Comparison of ENCODE assay signal across 8 mouse cellular contexts in the genomic region with DNA sequence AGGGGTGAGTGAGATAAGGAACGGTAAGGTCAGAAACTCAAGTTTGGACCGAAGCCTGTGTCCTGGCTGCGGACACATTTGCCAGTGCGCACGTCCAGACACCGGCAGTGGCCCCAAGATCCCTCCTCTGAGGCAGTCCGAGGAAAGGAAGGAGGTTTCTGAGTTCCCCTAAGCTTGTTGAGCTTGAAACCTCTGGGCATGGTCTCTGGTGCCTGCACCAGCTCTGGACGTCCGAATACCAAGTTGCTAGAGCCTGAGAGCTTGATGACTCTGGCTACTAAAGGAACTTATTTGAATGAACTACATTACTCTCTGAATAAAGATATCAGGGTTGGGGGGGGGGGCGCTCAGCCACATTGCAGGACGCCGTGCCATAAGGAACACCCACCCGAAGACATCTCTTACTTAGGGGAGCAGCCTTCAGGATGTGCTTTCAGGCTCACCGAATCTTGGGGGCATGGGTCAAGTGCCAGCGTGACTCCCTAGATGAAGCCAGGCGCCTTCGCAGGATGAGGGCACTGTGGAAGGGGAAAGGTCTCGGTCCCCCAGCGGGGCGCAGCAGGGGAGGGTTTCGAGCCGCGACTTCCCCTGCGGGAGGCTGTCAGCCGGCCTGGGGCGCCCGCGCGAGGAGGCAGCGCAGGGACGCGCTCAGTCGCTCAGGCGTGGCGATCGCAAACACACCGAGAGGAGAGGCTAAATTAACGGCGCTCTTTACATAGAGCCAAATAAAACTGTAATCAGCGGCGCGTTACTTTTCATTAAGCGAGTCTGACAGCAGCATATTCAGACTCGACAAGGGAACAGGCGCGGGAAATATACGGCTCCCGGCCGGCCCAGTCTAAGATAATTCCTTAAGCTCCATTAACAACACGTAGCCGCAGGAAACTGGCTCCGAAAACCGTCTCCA. TPM values are rescaled to one million over a fixed set of nuclear protein-coding genes. Genes with fewer than 3 reads are reported as not detected.
DNase-seq lines count a peak whose midpoint lies in the region; ATAC-seq and TF ChIP-seq lines count a peak whose summit lies in the region.

No protein-coding gene starts in this region.

- H3K27ac ChIP-seq in kidney, embryonic 14.5 days (ENCODE audit: low read depth, low read length), result no peak overlapping the region
- H3K27ac ChIP-seq in embryonic facial prominence, embryonic 12.5 days, result no peak overlapping the region
- H3K27ac ChIP-seq in hindbrain, postnatal 0 days, result no peak overlapping the region
- no peak overlapping the region for H3K27ac ChIP-seq in neural tube, embryonic 12.5 days
- H3K27ac ChIP-seq in cerebellum, adult 2 months (ENCODE audit: insufficient read depth, low read length), result no peak overlapping the region

- peak overlapping the region; percentile 41 for H3K4me2 ChIP-seq in kidney, embryonic 14.5 days (replicated peaks; ENCODE audit: low read depth, low read length)
- H3K4me2 ChIP-seq in embryonic facial prominence, embryonic 12.5 days (replicated peaks), result peak overlapping the region; percentile 42
- H3K4me2 ChIP-seq in hindbrain, postnatal 0 days (ENCODE audit: low read depth, low read length), result peak overlapping the region; percentile 52
- peak overlapping the region; percentile 58 for H3K4me2 ChIP-seq in neural tube, embryonic 12.5 days (replicated peaks)

- peaks cover 5% of the 10 kb centered on the region for H3K4me1 ChIP-seq in kidney, embryonic 14.5 days (ENCODE audit: control insufficient read depth, insufficient read depth, low read length)
- 0 out of 2 replicates have a peak, but pooled peaks cover 5% of the 10 kb centered on the region for H3K4me1 ChIP-seq in embryonic facial prominence, embryonic 12.5 days
- H3K4me1 ChIP-seq in hindbrain, postnatal 0 days (ENCODE audit: insufficient read depth, low read length), result no peaks in the 10 kb centered on the region; the same call in 1 of the 2 replicates
- H3K4me1 ChIP-seq in neural tube, embryonic 12.5 days, result peaks cover 27% of the 10 kb centered on the region
- no peaks in the 10 kb centered on the region; the same call in 1 of the 2 replicates for H3K4me1 ChIP-seq in cerebellum, adult 2 months (ENCODE audit: control insufficient read depth, insufficient read depth, low read length)

- H3K4me3 ChIP-seq in kidney, embryonic 14.5 days (ENCODE audit: low read length), result peak overlapping the region; percentile 27
- H3K4me3 ChIP-seq in embryonic facial prominence, embryonic 12.5 days, result peak overlapping the region; percentile 18; the same call in 1 of the 2 replicates
- peak overlapping the region; percentile 22 for H3K4me3 ChIP-seq in hindbrain, postnatal 0 days (ENCODE audit: low read length)
- peak overlapping the region; percentile 14; the same call in 1 of the 2 replicates for H3K4me3 ChIP-seq in neural tube, embryonic 12.5 days
- H3K4me3 ChIP-seq in cerebellum, adult 2 months (replicated peaks; ENCODE audit: insufficient read depth, low read depth, low read length), result no peak overlapping the region

- no peak for TF ChIP-seq CTCF in hindbrain, postnatal 0 days (IDR thresholded peaks at IDR 0.05; ENCODE audit: low read depth)
- no peak for TF ChIP-seq CTCF in cerebellum, adult 2 months (IDR thresholded peaks at IDR 0.05; ENCODE audit: borderline replicate concordance, insufficient read depth, low read depth, low read length)

- no peak for TF ChIP-seq POLR2A in cerebellum, adult 2 months (IDR thresholded peaks at IDR 0.05; ENCODE audit: borderline replicate concordance, insufficient read depth, low read length)

- H3K9me3 ChIP-seq in kidney, embryonic 14.5 days (ENCODE audit: control insufficient read depth, low read length), result no peaks in the 10 kb centered on the region
- H3K9me3 ChIP-seq in embryonic facial prominence, embryonic 12.5 days, result no peaks in the 10 kb centered on the region
- H3K9me3 ChIP-seq in hindbrain, postnatal 0 days (ENCODE audit: low read length), result no peaks in the 10 kb centered on the region
- no peaks in the 10 kb centered on the region for H3K9me3 ChIP-seq in neural tube, embryonic 12.5 days

- H3K36me3 ChIP-seq in kidney, embryonic 14.5 days (ENCODE audit: control insufficient read depth, insufficient read depth, low read length), result no peaks in the 10 kb centered on the region
- H3K36me3 ChIP-seq in embryonic facial prominence, embryonic 12.5 days, result no peaks in the 10 kb centered on the region
- H3K36me3 ChIP-seq in hindbrain, postnatal 0 days (ENCODE audit: insufficient read depth, low read length), result no peaks in the 10 kb centered on the region
- H3K36me3 ChIP-seq in neural tube, embryonic 12.5 days, result no peaks in the 10 kb centered on the region

- peak; percentile 55; the same call in 1 of the 2 replicates for ATAC-seq in kidney, embryonic 14.5 days (ENCODE audit: low FRiP score, low TSS enrichment)
- no peak for ATAC-seq in embryonic facial prominence, embryonic 12.5 days (ENCODE audit: insufficient number of reproducible peaks, insufficient read depth, low FRiP score, low TSS enrichment)
- 0 out of 2 replicates have a peak, but pooled peaks have one; percentile 8 for ATAC-seq in hindbrain, postnatal 0 days
- ATAC-seq in neural tube, embryonic 12.5 days (ENCODE audit: low FRiP score, low read depth), result 0 out of 2 replicates have a peak, but pooled peaks have one; percentile 54

- WGBS in kidney, embryonic 14.5 days, result under 1% methylated on average over 53 of the region's 53 CpGs
- under 1% methylated on average over 53 of the region's 53 CpGs for WGBS in embryonic facial prominence, embryonic 12.5 days
- 1% methylated on average over 53 of the region's 53 CpGs for WGBS in hindbrain, postnatal 0 days
- WGBS in neural tube, embryonic 12.5 days, result under 1% methylated on average over 53 of the region's 53 CpGs
- WGBS in cerebellum, adult 2 months, result 1% methylated on average over 53 of the region's 53 CpGs

- DNase-seq in kidney, adult 8-10 months, result no peak
- peak; percentile 34 for DNase-seq in hindbrain, postnatal 0 days (ENCODE audit: low spot score)
- DNase-seq in ovary, adult 18-20 months (ENCODE audit: low spot score), result no peak
- no peak for DNase-seq in left cerebral cortex, adult 18-20 months (ENCODE audit: low spot score in 2 of 2)
- DNase-seq in cerebellum, adult 2 months, result no peak

- H3K9ac ChIP-seq in kidney, embryonic 14.5 days (ENCODE audit: low read depth, low read length), result no peak overlapping the region
- no peak overlapping the region for H3K9ac ChIP-seq in embryonic facial prominence, embryonic 12.5 days
- H3K9ac ChIP-seq in hindbrain, postnatal 0 days (replicated peaks; ENCODE audit: low read length), result no peak overlapping the region
- H3K9ac ChIP-seq in neural tube, embryonic 12.5 days, result no peak overlapping the region

- peaks cover 87% of the 10 kb centered on the region for H3K27me3 ChIP-seq in kidney, embryonic 14.5 days (ENCODE audit: control insufficient read depth, insufficient read depth, low read length)
- peaks cover 92% of the 10 kb centered on the region for H3K27me3 ChIP-seq in embryonic facial prominence, embryonic 12.5 days
- H3K27me3 ChIP-seq in hindbrain, postnatal 0 days (ENCODE audit: insufficient read depth, low read length), result peaks cover 81% of the 10 kb centered on the region
- H3K27me3 ChIP-seq in neural tube, embryonic 12.5 days (replicated peaks), result peaks cover 96% of the 10 kb centered on the region
- H3K27me3 ChIP-seq in cerebellum, adult 2 months (ENCODE audit: control insufficient read depth, insufficient read depth, low read length), result peaks cover 6% of the 10 kb centered on the region; the same call in 1 of the 2 replicates

RNA-seq across cellular contexts. Expression of a gene that starts 11.3 kb away (rescaled TPM):
- polyA plus RNA-seq in kidney, embryonic 14.5 days (2014; fragmentation: Nextera tagmentation; extraction: Ambion mirVana), result 0.31 and 0.49 TPM in 2 replicates
- 4.8 and 5.8 TPM in 2 replicates for polyA plus RNA-seq in embryonic facial prominence, embryonic 12.5 days (2016; fragmentation: Nextera tagmentation; extraction: Ambion mirVana)
- total RNA-seq in hindbrain, postnatal 0 days (2014; rRNA removed), result 4.6 and 5.1 TPM in 2 replicates
- polyA plus RNA-seq in hindbrain, postnatal 0 days (2015; fragmentation: Nextera tagmentation; extraction: Ambion mirVana), result 3.1 and 3.8 TPM in 2 replicates
- 2.8 TPM in 2 replicates for polyA plus RNA-seq in neural tube, embryonic 12.5 days (2016; fragmentation: Nextera tagmentation; extraction: Ambion mirVana)
- total RNA-seq in left cerebral cortex, adult 18-20 months (2021), result not detected
- polyA plus RNA-seq in cerebellum, adult 2 months (2012; rRNA removed), result 0.43 and 0.70 TPM in 2 replicates

RNA-seq across cellular contexts. Expression of a gene that starts 56.7 kb away (rescaled TPM):
- 129 and 132 TPM in 2 replicates for polyA plus RNA-seq in kidney, embryonic 14.5 days (2014; fragmentation: Nextera tagmentation; extraction: Ambion mirVana)
- polyA plus RNA-seq in embryonic facial prominence, embryonic 12.5 days (2016; fragmentation: Nextera tagmentation; extraction: Ambion mirVana), result 119 and 124 TPM in 2 replicates
- 39.9 and 41.0 TPM in 2 replicates for total RNA-seq in hindbrain, postnatal 0 days (2014; rRNA removed)
- 69.2 and 76.0 TPM in 2 replicates for polyA plus RNA-seq in hindbrain, postnatal 0 days (2015; fragmentation: Nextera tagmentation; extraction: Ambion mirVana)
- 93.4 and 104 TPM in 2 replicates for polyA plus RNA-seq in neural tube, embryonic 12.5 days (2016; fragmentation: Nextera tagmentation; extraction: Ambion mirVana)
- total RNA-seq in left cerebral cortex, adult 18-20 months (2021), result 10 to 100 TPM; 32.9 to 40.3 TPM
- polyA plus RNA-seq in cerebellum, adult 2 months (2012; rRNA removed), result 72.6 and 74.3 TPM in 2 replicates

RNA-seq across cellular contexts. Expression of a gene that starts 56.8 kb away (rescaled TPM):
- 323 and 434 TPM in 2 replicates for polyA plus RNA-seq in kidney, embryonic 14.5 days (2014; fragmentation: Nextera tagmentation; extraction: Ambion mirVana)
- 350 and 367 TPM in 2 replicates for polyA plus RNA-seq in embryonic facial prominence, embryonic 12.5 days (2016; fragmentation: Nextera tagmentation; extraction: Ambion mirVana)
- 70.5 and 91.4 TPM in 2 replicates for total RNA-seq in hindbrain, postnatal 0 days (2014; rRNA removed)
- 498 and 525 TPM in 2 replicates for polyA plus RNA-seq in hindbrain, postnatal 0 days (2015; fragmentation: Nextera tagmentation; extraction: Ambion mirVana)
- polyA plus RNA-seq in neural tube, embryonic 12.5 days (2016; fragmentation: Nextera tagmentation; extraction: Ambion mirVana), result 299 and 311 TPM in 2 replicates
- 100 to 1,000 TPM; 189 TPM for total RNA-seq in left cerebral cortex, adult 18-20 months (2021)
- 271 and 306 TPM in 2 replicates for polyA plus RNA-seq in cerebellum, adult 2 months (2012; rRNA removed)
